Mouse (Mus musculus) ES-Bruce4 (cell line): Measurements from ENCODE around the gene 3110021N24Rik.
"Not testable (repeated sequence)": the region's sequence is repeated elsewhere in the genome, so short reads cannot be mapped to it uniquely, and the experiment has no call there.

ENCODE experiments used
- CTCF ChIP-seq: IDR thresholded peaks from one replicate; pipeline ENCODE4 v1.8.1; 2011; ENCODE audit warnings: low read depth, low read length
- POLR2A ChIP-seq: IDR thresholded peaks from one replicate; pipeline ENCODE4 v1.8.1; 2011; ENCODE audit warnings: low read length; ENCODE audit not compliant: insufficient read depth

GRCm38 (mm10) chr4:108687098-108687497 is 32.4 kb upstream of the 3110021N24Rik start:
- not testable (repeated sequence) for TF ChIP-seq POLR2A, CTCF
